Mouse (Mus musculus) erythroblast, embryonic 14.5 days (primary cell): ENCODE data around the gene Dcdc2c.

Experiments
- GATA1 ChIP-seq: IDR thresholded peaks from 2 replicates; pipeline ENCODE4 v1.6.1; 2012; ENCODE audit warnings: low read length, inconsistent platforms, mixed read lengths
- TAL1 ChIP-seq: IDR thresholded peaks from 3 replicates; pipeline ENCODE4 v1.6.1; 2012; ENCODE audit warnings: low read length, inconsistent platforms, mixed read lengths

DNA sequence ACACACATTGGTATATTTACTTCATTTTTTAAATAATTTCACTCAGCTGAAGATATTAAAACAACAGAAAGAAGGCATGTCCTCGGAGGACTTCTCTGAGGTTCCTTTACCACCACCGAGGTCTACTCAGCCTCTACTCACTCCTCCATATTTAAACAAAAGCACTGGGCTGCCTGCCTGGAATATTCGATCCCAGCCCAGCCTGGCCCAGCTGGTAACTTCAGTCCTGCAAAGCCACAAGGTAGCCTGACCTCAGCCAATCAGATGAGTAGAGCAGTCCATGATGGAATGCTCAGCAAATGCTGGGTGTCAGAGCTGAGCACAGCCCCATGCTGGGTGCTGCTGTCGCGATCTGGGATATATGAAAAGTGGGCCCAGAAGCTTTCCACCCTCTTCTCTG lies 115.7 kb downstream of the Dcdc2c start:
- TF ChIP-seq TAL1 (no peak), GATA1 (no peak)
